Mouse (Mus musculus) bone marrow, adult 2 months (tissue): ENCODE results near the gene 4930435E12Rik. TPM values are rescaled to one million over a fixed set of nuclear protein-coding genes. Genes with fewer than 3 reads are reported as not detected.
"Not testable (repeated sequence)": the region's sequence is repeated elsewhere in the genome, so short reads cannot be mapped to it uniquely, and the experiment has no call there.

Experiments used
- H3K27ac ChIP-seq: fragments of 200-500 bp; 2 replicates; pipeline ENCODE4 v1.5.1; 2012; ENCODE audit warnings: low read depth, mild to moderate bottlenecking, control low read depth, inconsistent platforms, low read length; ENCODE audit not compliant: control insufficient read depth, poor library complexity, insufficient read depth
- H3K4me1 ChIP-seq: fragments of 200-500 bp; 2 replicates; pipeline ENCODE4 v1.6.1; 2011; ENCODE audit warnings: low read length; ENCODE audit not compliant: control insufficient read depth, insufficient read depth
- H3K4me3 ChIP-seq: fragments of 200-500 bp; replicated peaks from 2 replicates; pipeline ENCODE3; 2011; ENCODE audit warnings: mild to moderate bottlenecking, low read depth, low read length, control low read depth; ENCODE audit not compliant: control insufficient read depth
- CTCF ChIP-seq: fragments of 200-500 bp; IDR thresholded peaks from 2 replicates; pipeline ENCODE4 v1.5.1; 2011; ENCODE audit warnings: low read length, control low read depth; ENCODE audit not compliant: control insufficient read depth, insufficient read depth
- POLR2A ChIP-seq: fragments of 200-500 bp; IDR thresholded peaks from 2 replicates; pipeline ENCODE4 v1.6.1; 2011; ENCODE audit warnings: low read depth, mild to moderate bottlenecking, control low read depth, low read length, borderline replicate concordance; ENCODE audit not compliant: control insufficient read depth
- WGBS: fragments of 180-500 bp; shearing (Covaris S2); methylation state at CpG from one replicate; pipeline ENCODE4 v1.1.7; 2018; 5-methylcytosine and 5-hydroxymethylcytosine counted together
- polyA plus RNA-seq: library from polyadenylated mRNA; stranded (reverse); fragments of >200 nt; gene quantifications from 2 replicates; pipeline ENCODE4 v1.2.4, GENCODE M21; 2011; ENCODE audit warnings: low replicate concordance; ENCODE audit not compliant: missing spikeins, insufficient read depth, insufficient read length

4930435E12Rik gene
- not detected in 2 replicates for polyA plus RNA-seq

GRCm38 (mm10) chr16:38828649-38829048 is at the start of gene 4930435E12Rik:
4930435E12Rik (minus strand) TSS chr16:38828749.
- 68% methylated on average over 3 of the region's 3 CpGs for WGBS
- no peak for TF ChIP-seq POLR2A
- TF ChIP-seq CTCF = no peak
- Histone ChIP-seq H3K4me1 (no peaks in the 10 kb centered on the region), H3K27ac (no peak within 1 kb of the TSS), H3K4me3 (no peak within 1 kb of the TSS)

- TF ChIP-seq CTCF (no peak), POLR2A (no peak)
- WGBS = 48% methylated on average over 4 of the region's 4 CpGs
- no peaks in the 10 kb centered on the region for H3K4me1 ChIP-seq
- H3K27ac ChIP-seq = no peak overlapping the region
- no peak overlapping the region for H3K4me3 ChIP-seq
Measured at GRCm38 (mm10) chr16:38874481-38874880, 45.9 kb upstream of the 4930435E12Rik start.

- TF ChIP-seq CTCF = no peak
- TF ChIP-seq POLR2A = no peak
- Histone ChIP-seq H3K27ac (no peak overlapping the region), H3K4me3 (no peak overlapping the region), H3K4me1 (no peaks in the 10 kb centered on the region)
- 75% methylated on average over 4 of the region's 4 CpGs for WGBS
Measured at GRCm38 (mm10) chr16:38873231-38873630, 44.7 kb upstream of the 4930435E12Rik start.

- 72% methylated on average over 5 of the region's 5 CpGs for WGBS
Measured at GRCm38 (mm10) chr16:38864358-38864757, 35.8 kb upstream of the 4930435E12Rik start.

GRCm38 (mm10) chr16:38860548-38860947 is 32.0 kb upstream of the 4930435E12Rik start:
- H3K4me3 ChIP-seq = no peak overlapping the region
- WGBS = 74% methylated on average over 6 of the region's 6 CpGs
- TF ChIP-seq POLR2A (no peak), CTCF (no peak)
- H3K27ac ChIP-seq = no peak overlapping the region
- no peaks in the 10 kb centered on the region for H3K4me1 ChIP-seq

More at GRCm38 (mm10) chr16:38864358-38864757, 35.8 kb upstream of the 4930435E12Rik start:
- Histone ChIP-seq H3K4me1 (no peaks in the 10 kb centered on the region), H3K4me3 (no peak overlapping the region), H3K27ac (no peak overlapping the region)
- TF ChIP-seq CTCF (no peak), POLR2A (no peak)

- Histone ChIP-seq H3K4me1 (no peaks in the 10 kb centered on the region), H3K4me3 (no peak overlapping the region), H3K27ac (no peak overlapping the region)
- TF ChIP-seq POLR2A (no peak), CTCF (no peak)
- 24% methylated on average over 8 of the region's 8 CpGs for WGBS
Measured at GRCm38 (mm10) chr16:38858120-38858749, 29.7 kb upstream of the 4930435E12Rik start.

- TF ChIP-seq POLR2A (no peak), CTCF (peak; percentile 72)
- Histone ChIP-seq H3K4me3 (no peak overlapping the region), H3K27ac (no peak overlapping the region), H3K4me1 (no peaks in the 10 kb centered on the region)
- 24% methylated on average over 8 of the region's 8 CpGs for WGBS
Measured at GRCm38 (mm10) chr16:38812521-38812920, 16.0 kb downstream of the 4930435E12Rik start.

GRCm38 (mm10) chr16:38810196-38810595 is 18.4 kb downstream of the 4930435E12Rik start:
- H3K27ac ChIP-seq = no peak overlapping the region
- TF ChIP-seq POLR2A (no peak), CTCF (no peak)
- no peaks in the 10 kb centered on the region for H3K4me1 ChIP-seq
- no peak overlapping the region for H3K4me3 ChIP-seq
- WGBS = 81% methylated on average over 5 of the region's 5 CpGs

- H3K27ac ChIP-seq, H3K4me1 ChIP-seq, H3K4me3 ChIP-seq: not testable (repeated sequence)
- WGBS = 71% methylated on average over 5 of the region's 5 CpGs
Measured at GRCm38 (mm10) chr16:38807796-38808195, 20.8 kb downstream of the 4930435E12Rik start.
